Mouse (Mus musculus): Measurements from ENCODE around the gene Gorasp1. TPM values are rescaled to one million over a fixed set of nuclear protein-coding genes. Genes with fewer than 3 reads are reported as not detected.

Gorasp1 gene
- polyA plus RNA-seq, 1 experiment from 2014 or later = 16.7 TPM

GRCm38 (mm10) chr9:119951388-119951787 lies 14.0 kb upstream of the Gorasp1 start:
- H3K9me3 ChIP-seq (ENCODE audit: low read length) = no peaks in the 10 kb centered on the region
- DNase-seq (ENCODE audit: low spot score) (no peak), ATAC-seq (no peak)
- H3K27me3 ChIP-seq (replicated peaks; ENCODE audit: insufficient read depth, low read length) = no peaks in the 10 kb centered on the region
- no peaks in the 10 kb centered on the region for H3K4me1 ChIP-seq (ENCODE audit: insufficient read depth, low read depth, low read length)
- H3K9ac ChIP-seq (replicated peaks; ENCODE audit: low read depth) = no peak overlapping the region
- no peak overlapping the region for H3K27ac ChIP-seq (ENCODE audit: low read length)
- H3K36me3 ChIP-seq (ENCODE audit: insufficient read depth, low read length) = no peaks in the 10 kb centered on the region
- no peak overlapping the region for H3K4me3 ChIP-seq (ENCODE audit: low read depth, low read length)
- no peak overlapping the region for H3K4me2 ChIP-seq (replicated peaks; ENCODE audit: low read depth, low read length)
- TF ChIP-seq EP300 (IDR thresholded peaks at IDR 0.05) = no peak
- no peak for TF ChIP-seq CTCF (IDR thresholded peaks at IDR 0.05)
- 76% methylated on average over 9 of the region's 9 CpGs for WGBS

GRCm38 (mm10) chr9:119950434-119950833 lies 13.1 kb upstream of the Gorasp1 start:
- no peak overlapping the region for H3K27ac ChIP-seq (ENCODE audit: low read length)
- WGBS = 45% methylated on average over 6 of the region's 6 CpGs
- no peaks in the 10 kb centered on the region for H3K27me3 ChIP-seq (replicated peaks; ENCODE audit: insufficient read depth, low read length)
- TF ChIP-seq EP300 (IDR thresholded peaks at IDR 0.05) = no peak
- no peak for TF ChIP-seq CTCF (IDR thresholded peaks at IDR 0.05)
- no peaks in the 10 kb centered on the region for H3K4me1 ChIP-seq (ENCODE audit: insufficient read depth, low read depth, low read length)
- no peak overlapping the region for H3K4me2 ChIP-seq (replicated peaks; ENCODE audit: low read depth, low read length)
- peak; percentile 69 for ATAC-seq
- H3K9me3 ChIP-seq (ENCODE audit: low read length) = no peaks in the 10 kb centered on the region
- H3K36me3 ChIP-seq (ENCODE audit: insufficient read depth, low read length) = no peaks in the 10 kb centered on the region
- no peak overlapping the region for H3K4me3 ChIP-seq (ENCODE audit: low read depth, low read length)
- DNase-seq (ENCODE audit: low spot score) = peak; percentile 42
- H3K9ac ChIP-seq (replicated peaks; ENCODE audit: low read depth) = no peak overlapping the region

- Histone ChIP-seq H3K27me3 (replicated peaks; ENCODE audit: insufficient read depth, low read length) (no peaks in the 10 kb centered on the region), H3K36me3 (ENCODE audit: insufficient read depth, low read length) (no peaks in the 10 kb centered on the region), H3K9me3 (ENCODE audit: low read length) (no peaks in the 10 kb centered on the region), H3K4me2 (replicated peaks; ENCODE audit: low read depth, low read length) (no peak overlapping the region), H3K4me3 (ENCODE audit: low read depth, low read length) (no peak overlapping the region), H3K4me1 (ENCODE audit: insufficient read depth, low read depth, low read length) (no peaks in the 10 kb centered on the region), H3K9ac (replicated peaks; ENCODE audit: low read depth) (no peak overlapping the region), H3K27ac (ENCODE audit: low read length) (no peak overlapping the region)
- WGBS = 34% methylated on average over 3 of the region's 3 CpGs
- TF ChIP-seq CTCF (IDR thresholded peaks at IDR 0.05) = no peak
- TF ChIP-seq EP300 (IDR thresholded peaks at IDR 0.05) = no peak
- DNase-seq (ENCODE audit: low spot score) (peak; percentile 51), ATAC-seq (peak; percentile 49)
These were observed 11.4 kb upstream of the Gorasp1 start for GRCm38 (mm10) chr9:119948804-119949203.

- no peaks in the 10 kb centered on the region for H3K9me3 ChIP-seq (ENCODE audit: low read length)
- H3K4me2 ChIP-seq (replicated peaks; ENCODE audit: low read depth, low read length) = no peak overlapping the region
- H3K9ac ChIP-seq (replicated peaks; ENCODE audit: low read depth) = no peak overlapping the region
- no peaks in the 10 kb centered on the region for H3K27me3 ChIP-seq (replicated peaks; ENCODE audit: insufficient read depth, low read length)
- no peak for DNase-seq (ENCODE audit: low spot score)
- TF ChIP-seq CTCF (IDR thresholded peaks at IDR 0.05) (peak; percentile 73), EP300 (IDR thresholded peaks at IDR 0.05) (no peak)
- no peak overlapping the region for H3K4me3 ChIP-seq (ENCODE audit: low read depth, low read length)
- H3K36me3 ChIP-seq (ENCODE audit: insufficient read depth, low read length) = no peaks in the 10 kb centered on the region
- no peak for ATAC-seq
- H3K4me1 ChIP-seq (ENCODE audit: insufficient read depth, low read depth, low read length) = no peaks in the 10 kb centered on the region
- no peak overlapping the region for H3K27ac ChIP-seq (ENCODE audit: low read length)
- 71% methylated on average over 12 of the region's 12 CpGs for WGBS
These were observed 8.0 kb upstream of the Gorasp1 start for GRCm38 (mm10) chr9:119945173-119945900.

- no peak overlapping the region for H3K27ac ChIP-seq (ENCODE audit: low read length)
- H3K36me3 ChIP-seq (ENCODE audit: insufficient read depth, low read length) = no peaks in the 10 kb centered on the region
- no peaks in the 10 kb centered on the region for H3K4me1 ChIP-seq (ENCODE audit: insufficient read depth, low read depth, low read length)
- no peak overlapping the region for H3K9ac ChIP-seq (replicated peaks; ENCODE audit: low read depth)
- TF ChIP-seq CTCF (IDR thresholded peaks at IDR 0.05) (no peak), EP300 (IDR thresholded peaks at IDR 0.05) (no peak)
- 45% methylated on average over 1 of the region's 1 CpGs for WGBS
- no peak overlapping the region for H3K4me2 ChIP-seq (replicated peaks; ENCODE audit: low read depth, low read length)
- no peaks in the 10 kb centered on the region for H3K9me3 ChIP-seq (ENCODE audit: low read length)
- no peaks in the 10 kb centered on the region for H3K27me3 ChIP-seq (replicated peaks; ENCODE audit: insufficient read depth, low read length)
- no peak overlapping the region for H3K4me3 ChIP-seq (ENCODE audit: low read depth, low read length)
- DNase-seq (ENCODE audit: low spot score) (no peak), ATAC-seq (no peak)
These were observed 6.0 kb upstream of the Gorasp1 start for GRCm38 (mm10) chr9:119943326-119943725.

- 77% methylated on average over 14 of the region's 14 CpGs for WGBS
- ATAC-seq (no peak), DNase-seq (ENCODE audit: low spot score) (no peak)
- Histone ChIP-seq H3K36me3 (ENCODE audit: insufficient read depth, low read length) (no peaks in the 10 kb centered on the region), H3K9ac (replicated peaks; ENCODE audit: low read depth) (no peak overlapping the region), H3K4me3 (ENCODE audit: low read depth, low read length) (no peak overlapping the region), H3K9me3 (ENCODE audit: low read length) (no peaks in the 10 kb centered on the region), H3K4me2 (replicated peaks; ENCODE audit: low read depth, low read length) (no peak overlapping the region), H3K4me1 (ENCODE audit: insufficient read depth, low read depth, low read length) (no peaks in the 10 kb centered on the region; the same call in 1 of the 2 replicates), H3K27ac (ENCODE audit: low read length) (no peak overlapping the region), H3K27me3 (replicated peaks; ENCODE audit: insufficient read depth, low read length) (no peaks in the 10 kb centered on the region)
- TF ChIP-seq CTCF (IDR thresholded peaks at IDR 0.05) (no peak), EP300 (IDR thresholded peaks at IDR 0.05) (no peak)
These were observed 4.5 kb upstream of the Gorasp1 start for GRCm38 (mm10) chr9:119941861-119942260.
